Mouse (Mus musculus) embryo, embryonic 9.5 days (tissue): ENCODE measurements around the gene Flt4.

Experiments
- DNase-seq: peaks from one replicate; pipeline ENCODE4 v3.0.0-alpha.2; 2017; ENCODE audit errors: extremely low spot score

Flt4 gene

DNA sequence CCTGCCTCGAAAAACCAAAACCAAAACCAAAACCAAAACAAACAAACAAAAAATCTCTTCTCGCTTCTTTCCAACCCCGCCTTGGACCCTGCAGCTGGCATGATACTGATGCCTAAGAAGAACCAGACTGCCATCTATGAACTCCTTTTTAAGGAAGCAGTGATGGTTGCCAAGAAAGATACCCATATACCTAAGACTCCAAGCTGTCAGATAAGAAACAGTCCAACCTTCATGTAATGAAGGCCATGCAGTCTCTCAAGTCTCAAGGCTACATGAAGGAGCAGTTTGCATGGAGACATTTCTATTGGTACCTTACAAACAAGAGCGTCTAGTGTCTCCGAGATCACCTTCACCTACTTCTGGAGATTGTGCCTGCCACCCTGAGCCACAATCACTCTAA, 88.7 kb downstream of the Flt4 start:
- no peak for DNase-seq

DNA sequence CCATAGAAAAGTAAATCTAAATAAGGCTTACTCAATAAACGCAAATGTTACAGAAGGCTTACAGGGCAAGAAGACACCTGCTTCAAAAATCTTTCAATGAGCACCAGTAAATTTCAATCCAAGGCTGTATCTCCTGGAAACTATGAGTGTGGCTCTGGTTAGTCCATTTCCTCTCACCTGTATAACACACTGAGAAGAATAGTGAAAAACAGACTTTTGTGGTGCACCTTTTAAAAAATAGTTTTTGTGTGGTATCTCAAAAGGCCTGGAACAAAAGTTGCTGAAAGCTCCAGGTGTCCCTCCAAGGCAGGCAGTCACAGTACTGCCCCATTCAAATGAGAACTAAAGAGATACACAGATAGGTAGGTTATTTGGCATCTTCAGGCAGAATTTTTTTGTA, 90.0 kb downstream of the Flt4 start:
- DNase-seq, result no peak

DNA sequence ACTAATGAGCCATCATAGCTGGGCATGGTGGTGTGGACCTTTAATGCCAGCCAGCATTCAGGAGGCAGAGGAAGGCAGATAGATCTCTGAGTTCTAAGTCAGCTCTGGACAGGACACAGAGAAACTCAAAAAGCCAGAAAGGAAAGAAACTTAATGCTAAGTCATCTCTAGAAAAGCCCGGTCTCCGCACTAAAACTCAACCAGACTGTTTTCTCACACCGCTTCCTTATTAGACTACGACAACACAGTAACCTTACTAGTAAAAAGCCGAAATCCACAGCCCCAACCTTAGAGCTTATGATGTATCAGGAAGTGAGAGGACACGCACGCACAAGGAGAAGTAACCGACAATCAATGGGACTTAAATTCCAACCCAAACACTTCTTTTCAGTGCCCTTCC, 93.0 kb downstream of the Flt4 start:
- no peak for DNase-seq
